Mouse (Mus musculus) ES-CJ7 (cell line): ENCODE results near the gene 4930402H24Rik.

Source experiments
- DNase-seq: peaks from one replicate; pipeline ENCODE4 v3.0.0; 2011; ENCODE audit warnings: low read depth, low spot score

The 4930402H24Rik gene

DNA sequence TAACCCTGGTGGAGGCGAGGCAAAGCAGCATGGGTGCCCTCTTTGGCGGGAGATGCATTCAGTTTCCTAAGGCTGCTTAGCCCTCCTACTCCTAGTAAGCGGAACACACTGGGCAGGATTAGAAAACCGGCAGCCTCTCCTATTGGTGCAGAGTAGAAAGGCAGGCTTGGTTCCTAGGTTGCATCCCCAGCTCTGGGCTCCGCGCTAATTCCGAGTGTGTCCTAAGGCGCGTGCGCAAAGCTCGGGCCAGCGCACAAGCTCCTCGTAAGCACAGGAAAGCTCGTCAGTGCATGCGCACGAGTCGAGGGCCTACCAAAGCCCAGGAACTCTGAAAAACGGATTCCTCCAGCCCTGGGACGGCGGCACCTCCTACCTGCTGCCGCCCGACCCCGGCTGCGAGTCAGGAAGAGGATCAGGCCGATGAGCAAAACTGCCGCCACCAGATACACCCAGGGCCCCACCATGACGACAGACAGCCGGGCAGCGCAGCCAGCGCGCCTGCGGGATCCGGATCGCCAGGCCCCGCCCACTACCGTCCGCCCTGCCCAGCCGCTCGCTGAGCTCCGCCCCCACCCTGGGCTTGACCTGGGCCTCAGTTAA is 242.0 kb downstream of the 4930402H24Rik start, which contains the start of gene Ddrgk1:
Gene Ddrgk1 (minus strand): TSS at position 558 of the 600 bp plus-strand sequence.
- peak; percentile 98 for DNase-seq

DNA sequence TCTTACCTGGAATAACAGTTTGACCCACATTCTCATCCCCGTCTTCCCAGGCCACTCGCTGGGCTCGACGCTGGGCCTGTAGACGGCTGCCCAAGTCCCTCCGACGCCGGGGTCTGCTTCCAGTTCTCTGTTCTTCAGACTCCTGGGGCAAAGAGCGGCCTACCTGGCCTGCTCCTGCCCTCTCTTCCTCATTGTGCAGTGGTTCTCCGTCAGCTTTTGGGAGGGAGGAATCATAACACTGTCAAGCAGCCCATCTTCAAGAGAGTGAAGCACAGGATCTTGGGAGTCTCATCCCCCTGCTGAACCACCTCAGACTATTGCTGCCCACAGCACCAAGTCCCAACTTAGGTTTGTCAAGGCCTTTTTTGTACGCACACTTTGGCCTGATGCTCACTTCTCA is 242.9 kb downstream of the 4930402H24Rik start:
- no peak for DNase-seq

DNA sequence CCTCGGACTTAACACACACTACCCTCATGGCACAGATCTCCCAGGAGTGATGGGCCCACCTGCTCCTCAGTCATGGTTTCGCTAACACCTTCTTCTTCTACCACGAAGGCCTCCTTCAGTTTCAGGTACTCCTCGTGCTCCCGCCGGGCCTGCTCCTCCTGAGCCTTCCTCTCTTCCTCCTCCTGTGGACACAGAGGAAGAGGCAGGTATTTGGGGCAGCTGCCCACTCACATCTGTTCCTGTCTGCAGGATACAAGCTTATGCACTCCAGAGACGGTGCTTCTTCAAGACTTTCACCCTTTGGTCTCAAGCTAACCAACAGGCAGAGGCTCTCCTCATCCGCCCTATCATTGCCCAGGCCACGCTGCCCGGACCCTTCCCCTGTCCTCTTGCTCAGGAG is 247.7 kb downstream of the 4930402H24Rik start:
- no peak for DNase-seq

DNA sequence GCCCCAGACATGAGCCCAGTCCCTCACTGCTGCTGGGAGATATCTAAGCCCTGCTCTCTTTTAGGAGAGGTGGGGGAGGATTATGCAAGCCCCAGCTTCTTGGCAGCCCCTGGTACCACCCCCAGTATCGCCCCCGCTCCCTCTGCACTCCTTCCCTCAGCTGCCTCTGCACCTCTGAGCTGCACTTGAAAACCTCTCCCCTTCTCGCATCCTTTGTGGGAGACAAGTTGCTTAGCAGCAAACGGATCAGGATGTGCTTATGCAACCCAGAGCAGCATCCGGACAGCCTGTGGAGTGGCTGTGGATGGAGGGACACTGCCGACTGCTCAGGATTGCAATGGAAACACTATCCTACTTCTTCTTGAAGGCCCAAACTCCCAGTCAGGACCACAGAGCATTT is 248.7 kb downstream of the 4930402H24Rik start:
- no peak for DNase-seq

DNA sequence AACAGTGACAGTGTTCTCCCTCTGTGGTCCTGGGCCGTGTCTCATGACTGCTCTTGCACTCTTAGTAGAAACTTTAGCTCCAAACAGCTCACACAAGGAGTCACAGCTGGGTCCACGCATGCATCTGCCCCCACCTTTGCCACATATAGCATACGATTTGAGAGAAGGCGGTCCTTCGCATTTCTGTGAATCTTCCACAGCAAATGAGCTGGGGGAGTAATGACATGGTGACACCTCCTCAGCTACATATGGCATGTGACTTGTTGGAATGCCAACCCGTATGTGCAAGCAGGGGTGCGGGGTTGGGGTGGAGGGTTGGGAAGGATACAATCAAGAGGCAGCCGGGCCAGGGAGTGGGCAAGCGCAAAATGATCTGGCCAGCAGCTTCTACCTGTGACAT is 249.7 kb downstream of the 4930402H24Rik start:
- DNase-seq = no peak
